Mouse (Mus musculus) intestine, embryonic 14.5 days (tissue): Measurements from ENCODE around the gene Shc4. TPM values are rescaled to one million over a fixed set of nuclear protein-coding genes. Genes with fewer than 3 reads are reported as not detected.
A peak's percentile ranks its signal among the peaks of the same experiment; 100 is the strongest.

Experiments
- ATAC-seq: fragments of 200-750 bp; cut with Nextera tagmentation; replicated peaks from 2 replicates; pipeline ENCODE4 v1.8.0; 2017; ENCODE audit warnings: low read depth, moderate number of reproducible peaks, moderate TSS enrichment, moderate library complexity; ENCODE audit not compliant: low FRiP score, low TSS enrichment
- DNase-seq: peaks from one replicate; pipeline ENCODE4 v3.0.0-alpha.2; 2018; ENCODE audit warnings: low spot score
- H3K27ac ChIP-seq: fragments of 300-500 bp; sonication (generic); 2 replicates; pipeline ENCODE4 v1.5.1; 2014; ENCODE audit warnings: low read depth, mild to moderate bottlenecking, control low read depth
- H3K27me3 ChIP-seq: fragments of 300-500 bp; sonication (generic); replicated peaks from 2 replicates; pipeline ENCODE4 v1.6.1; 2014; ENCODE audit warnings: low read length, control low read depth; ENCODE audit not compliant: control insufficient read depth, insufficient read depth
- H3K36me3 ChIP-seq: fragments of 300-500 bp; sonication (generic); 2 replicates; pipeline ENCODE4 v1.6.1; 2014; ENCODE audit warnings: low read length, control low read depth; ENCODE audit not compliant: control insufficient read depth, insufficient read depth
- H3K4me1 ChIP-seq: fragments of 300-500 bp; sonication (generic); replicated peaks from 2 replicates; pipeline ENCODE4 v1.6.1; 2014; ENCODE audit warnings: low read length, control low read depth, mixed read lengths; ENCODE audit not compliant: control insufficient read depth, insufficient read depth
- H3K4me2 ChIP-seq: fragments of 300-500 bp; sonication (generic); 2 replicates; pipeline ENCODE4 v1.6.1; 2014; ENCODE audit warnings: low read length
- H3K4me3 ChIP-seq: fragments of 300-500 bp; sonication (generic); 2 replicates; pipeline ENCODE4 v1.5.1; 2014; ENCODE audit warnings: low read depth, low read length, control low read depth, mixed read lengths
- H3K9ac ChIP-seq: fragments of 300-500 bp; sonication (generic); 2 replicates; pipeline ENCODE4 v1.6.1; 2014; ENCODE audit warnings: mild to moderate bottlenecking, low read length
- H3K9me3 ChIP-seq: fragments of 300-500 bp; sonication (generic); 2 replicates; pipeline ENCODE4 v1.6.1; 2016; ENCODE audit warnings: low read length, control low read depth; ENCODE audit not compliant: control insufficient read depth
- WGBS: fragments of 180-500 bp; shearing (Covaris S2); extraction: QIAGEN DNeasy Blood & Tissue Kit; methylation state at CpG from one replicate; pipeline ENCODE4 v1.1.7; 2014; 5-methylcytosine and 5-hydroxymethylcytosine counted together
- polyA plus RNA-seq: library from polyadenylated mRNA; unstranded; fragments of >200 nt; fragmentation: Nextera tagmentation; extraction: Ambion mirVana; gene quantifications from 2 replicates; pipeline ENCODE4 v1.2.1, GENCODE M21; 2014

Shc4 gene
- polyA plus RNA-seq, 1 experiment from 2014 or later, result 2.5 TPM

- H3K36me3 ChIP-seq, result no peaks in the 10 kb centered on the region
- H3K27me3 ChIP-seq, result no peaks in the 10 kb centered on the region
- ATAC-seq (no peak), DNase-seq (no peak)
- no peak overlapping the region for H3K4me3 ChIP-seq
- no peak overlapping the region for H3K27ac ChIP-seq
- no peaks in the 10 kb centered on the region for H3K9me3 ChIP-seq
- no peak overlapping the region for H3K4me2 ChIP-seq
- H3K4me1 ChIP-seq, result no peaks in the 10 kb centered on the region
- WGBS, result 79% methylated on average over 6 of the region's 6 CpGs
- H3K9ac ChIP-seq, result no peak overlapping the region
Observed at GRCm38 (mm10) chr2:125644912-125645311, 79.0 kb downstream of the Shc4 start.

GRCm38 (mm10) chr2:125637331-125637730 lies 86.6 kb downstream of the Shc4 start:
- H3K27ac ChIP-seq, result no peak overlapping the region
- H3K4me2 ChIP-seq, result no peak overlapping the region
- H3K36me3 ChIP-seq, result no peaks in the 10 kb centered on the region
- WGBS, result 64% methylated on average over 7 of the region's 7 CpGs
- H3K4me1 ChIP-seq, result no peaks in the 10 kb centered on the region
- no peak overlapping the region for H3K4me3 ChIP-seq
- H3K27me3 ChIP-seq, result no peaks in the 10 kb centered on the region
- DNase-seq (no peak), ATAC-seq (no peak)
- no peaks in the 10 kb centered on the region for H3K9me3 ChIP-seq
- H3K9ac ChIP-seq, result no peak overlapping the region

- Histone ChIP-seq H3K36me3 (no peaks in the 10 kb centered on the region), H3K27me3 (no peaks in the 10 kb centered on the region), H3K9me3 (no peaks in the 10 kb centered on the region), H3K27ac (no peak overlapping the region), H3K4me2 (no peak overlapping the region), H3K9ac (no peak overlapping the region), H3K4me3 (no peak overlapping the region), H3K4me1 (no peaks in the 10 kb centered on the region)
- ATAC-seq (no peak), DNase-seq (no peak)
- WGBS, result 93% methylated on average over 2 of the region's 2 CpGs
Observed at GRCm38 (mm10) chr2:125630010-125630409, 93.9 kb downstream of the Shc4 start.

GRCm38 (mm10) chr2:125628487-125628886 lies 95.5 kb downstream of the Shc4 start:
- Histone ChIP-seq H3K36me3 (no peaks in the 10 kb centered on the region), H3K4me1 (peaks cover 5% of the 10 kb centered on the region; the same call in 1 of the 2 replicates), H3K27ac (no peak overlapping the region), H3K9me3 (no peaks in the 10 kb centered on the region), H3K4me2 (no peak overlapping the region), H3K4me3 (no peak overlapping the region), H3K27me3 (no peaks in the 10 kb centered on the region), H3K9ac (no peak overlapping the region)
- WGBS, result 79% methylated on average over 6 of the region's 6 CpGs
- DNase-seq (no peak), ATAC-seq (no peak)

- H3K4me3 ChIP-seq, result no peak overlapping the region
- H3K27me3 ChIP-seq, result no peaks in the 10 kb centered on the region
- no peak overlapping the region for H3K9ac ChIP-seq
- no peaks in the 10 kb centered on the region for H3K36me3 ChIP-seq
- H3K27ac ChIP-seq, result no peak overlapping the region
- DNase-seq (no peak), ATAC-seq (no peak)
- peaks cover 10% of the 10 kb centered on the region; the same call in 1 of the 2 replicates for H3K4me1 ChIP-seq
- no peaks in the 10 kb centered on the region for H3K9me3 ChIP-seq
- WGBS, result 87% methylated on average over 4 of the region's 4 CpGs
- H3K4me2 ChIP-seq, result no peak overlapping the region
Observed at GRCm38 (mm10) chr2:125626536-125626935, 97.4 kb downstream of the Shc4 start.

GRCm38 (mm10) chr2:125624837-125625351 lies 99.1 kb downstream of the Shc4 start, which contains the start of gene Cep152:
Cep152 (minus strand) TSS chr2:125625113.
- Histone ChIP-seq H3K9ac (peak within 1 kb of the TSS; percentile 78), H3K27me3 (no peaks in the 10 kb centered on the region), H3K27ac (peak within 1 kb of the TSS; percentile 27; the same call in 1 of the 2 replicates), H3K36me3 (peaks cover 5% of the 10 kb centered on the region), H3K4me3 (peak within 1 kb of the TSS; percentile 92), H3K4me1 (peaks cover 10% of the 10 kb centered on the region; the same call in 1 of the 2 replicates), H3K4me2 (peak within 1 kb of the TSS; percentile 71), H3K9me3 (no peaks in the 10 kb centered on the region)
- peak; percentile 99 for ATAC-seq
- WGBS, result under 1% methylated on average over 50 of the region's 50 CpGs
- DNase-seq, result peak; percentile 97

GRCm38 (mm10) chr2:125624127-125624685 lies 99.7 kb downstream of the Shc4 start:
- Histone ChIP-seq H3K9me3 (no peaks in the 10 kb centered on the region), H3K36me3 (peaks cover 12% of the 10 kb centered on the region), H3K27me3 (no peaks in the 10 kb centered on the region), H3K4me2 (peak overlapping the region; percentile 71), H3K4me3 (peak overlapping the region; percentile 92), H3K27ac (peak overlapping the region; percentile 27; the same call in 1 of the 2 replicates), H3K9ac (peak overlapping the region; percentile 78), H3K4me1 (peaks cover 10% of the 10 kb centered on the region; the same call in 1 of the 2 replicates)
- no peak; the same call in 1 of the 2 replicates for ATAC-seq
- DNase-seq, result no peak
- WGBS, result 8% methylated on average over 9 of the region's 9 CpGs

- no peak overlapping the region for H3K27ac ChIP-seq
- DNase-seq, result no peak
- H3K9me3 ChIP-seq, result no peaks in the 10 kb centered on the region
- H3K36me3 ChIP-seq, result peaks cover 19% of the 10 kb centered on the region
- H3K4me1 ChIP-seq, result peaks cover 10% of the 10 kb centered on the region; the same call in 1 of the 2 replicates
- no peak overlapping the region for H3K9ac ChIP-seq
- H3K4me2 ChIP-seq, result peak overlapping the region; percentile 71
- 93% methylated on average over 15 of the region's 15 CpGs for WGBS
- no peak for ATAC-seq
- H3K4me3 ChIP-seq, result no peak overlapping the region
- no peaks in the 10 kb centered on the region for H3K27me3 ChIP-seq
Observed at GRCm38 (mm10) chr2:125623211-125623610, 100.7 kb downstream of the Shc4 start.
